Mouse (Mus musculus): ENCODE results near the gene Clasrp.

- TF ChIP-seq POLR2A (IDR thresholded peaks at IDR 0.05; ENCODE audit: borderline replicate concordance, extremely low read depth, insufficient read depth, insufficient read length, poor library complexity, severe bottlenecking) (peak; percentile 34; the same call in 1 of the 2 replicates), CTCF (IDR thresholded peaks at IDR 0.05; ENCODE audit: borderline replicate concordance, extremely low read depth, insufficient read depth, insufficient read length) (no peak)
These were observed 42.3 kb downstream of the Clasrp start for GRCm38 (mm10) chr7:19561765-19562642.

Measured in brain, embryonic 14.5 days (tissue).